Mouse (Mus musculus) regulatory T cell (primary cell): ENCODE data around the gene Btbd9.

Experiments
- in situ Hi-C: fragments of 300-600 bp; cut with MboI, MseI; formaldehyde crosslinking; loops from one replicate; pipeline ENCODE4 v1.15.1; 2025; ENCODE audit warnings: high pct_unique_total_duplicates

The Btbd9 gene

GRCm38 (mm10) chr17:30340495-30341126 lies 235.7 kb downstream of the Btbd9 start:
- in situ Hi-C loops: no loop called here

- in situ Hi-C loops: no loop called here
Measured at GRCm38 (mm10) chr17:30339317-30339716, 237.0 kb downstream of the Btbd9 start.

GRCm38 (mm10) chr17:30336816-30337215 lies 239.5 kb downstream of the Btbd9 start:
- in situ Hi-C loops: no loop called here

- in situ Hi-C loops: no loop called here
Measured at GRCm38 (mm10) chr17:30336280-30336679, 240.0 kb downstream of the Btbd9 start.

- in situ Hi-C loops: no loop called here
Measured at GRCm38 (mm10) chr17:30335746-30336145, 240.5 kb downstream of the Btbd9 start.

- in situ Hi-C loops: no loop called here
Measured at GRCm38 (mm10) chr17:30334257-30334656, 242.0 kb downstream of the Btbd9 start.

- in situ Hi-C loops: no loop called here
Measured at GRCm38 (mm10) chr17:30333136-30333535, 243.2 kb downstream of the Btbd9 start.

- in situ Hi-C loops: no loop called here
Measured at GRCm38 (mm10) chr17:30331380-30331779, 244.9 kb downstream of the Btbd9 start.

GRCm38 (mm10) chr17:30329531-30329930 lies 246.8 kb downstream of the Btbd9 start:
- in situ Hi-C loops: no loop called here

- in situ Hi-C loops: no loop called here
Measured at GRCm38 (mm10) chr17:30328924-30329323, 247.4 kb downstream of the Btbd9 start.

GRCm38 (mm10) chr17:30326906-30327305 lies 249.4 kb downstream of the Btbd9 start:
- in situ Hi-C loops: no loop called here

- in situ Hi-C loops: no loop called here
Measured at GRCm38 (mm10) chr17:30320301-30320700, 256.0 kb downstream of the Btbd9 start.

GRCm38 (mm10) chr17:30312688-30313087 lies 263.6 kb downstream of the Btbd9 start:
- in situ Hi-C loops: no loop called here

- in situ Hi-C loops: no loop called here
Measured at GRCm38 (mm10) chr17:30309627-30310026, 266.7 kb downstream of the Btbd9 start.

- in situ Hi-C loops: no loop called here
Measured at GRCm38 (mm10) chr17:30308889-30309288, 267.4 kb downstream of the Btbd9 start.

- in situ Hi-C loops: no loop called here
Measured at GRCm38 (mm10) chr17:30308317-30308716, 268.0 kb downstream of the Btbd9 start.

- in situ Hi-C loops: no loop called here
Measured at GRCm38 (mm10) chr17:30307168-30307567, 269.1 kb downstream of the Btbd9 start.

GRCm38 (mm10) chr17:30304766-30305165 lies 271.5 kb downstream of the Btbd9 start:
- in situ Hi-C loops: no loop called here

- in situ Hi-C loops: no loop called here
Measured at GRCm38 (mm10) chr17:30301338-30301737, 274.9 kb downstream of the Btbd9 start.

GRCm38 (mm10) chr17:30297432-30297831 lies 278.9 kb downstream of the Btbd9 start:
- in situ Hi-C loops: no loop called here

- in situ Hi-C loops: no loop called here
Measured at GRCm38 (mm10) chr17:30296069-30296468, 280.2 kb downstream of the Btbd9 start.

GRCm38 (mm10) chr17:30292666-30293065 lies 283.6 kb downstream of the Btbd9 start:
- in situ Hi-C loops: no loop called here

- in situ Hi-C loops: no loop called here
Measured at GRCm38 (mm10) chr17:30285641-30286040, 290.6 kb downstream of the Btbd9 start.

- in situ Hi-C loops: no loop called here
Measured at GRCm38 (mm10) chr17:30283460-30284050, 292.7 kb downstream of the Btbd9 start.
